Mouse (Mus musculus) kidney, postnatal 10 days (tissue): Measurements from ENCODE around the gene Tub.

ENCODE experiments used
- DNase-seq: peaks from one replicate; pipeline ENCODE4 v3.0.0; 2021; ENCODE audit warnings: mixed read lengths

Tub gene

GRCm38 (mm10) chr7:108950312-108950761 is at the start of gene Tub:
TSS of gene Tub (plus strand) at chr7:108950338.
- peak; percentile 75 for DNase-seq

GRCm38 (mm10) chr7:108903969-108904368 is 46.2 kb upstream of the Tub start:
- DNase-seq, result no peak

- no peak for DNase-seq
Observed at GRCm38 (mm10) chr7:108927043-108927442, 23.1 kb upstream of the Tub start.

- DNase-seq, result no peak
Observed at GRCm38 (mm10) chr7:108928280-108929188, 21.6 kb upstream of the Tub start.

- no peak for DNase-seq
Observed at GRCm38 (mm10) chr7:108929726-108930393, 20.3 kb upstream of the Tub start, which contains the start of gene Nlrp10. TSS of gene Nlrp10 (minus strand) at chr7:108930178.

GRCm38 (mm10) chr7:108933794-108934731 is 16.1 kb upstream of the Tub start, which contains the start of gene Eif3f:
TSS of gene Eif3f (plus strand) at chr7:108934417.
- DNase-seq, result peak; percentile 95

GRCm38 (mm10) chr7:108934836-108935235 is 15.3 kb upstream of the Tub start:
- DNase-seq, result peak; percentile 16

GRCm38 (mm10) chr7:108935411-108935810 is 14.7 kb upstream of the Tub start:
- DNase-seq, result no peak

GRCm38 (mm10) chr7:108936591-108936990 is 13.5 kb upstream of the Tub start:
- no peak for DNase-seq

- DNase-seq, result no peak
Observed at GRCm38 (mm10) chr7:108941466-108941865, 8.7 kb upstream of the Tub start.

- DNase-seq, result peak; percentile 55
Observed at GRCm38 (mm10) chr7:108944002-108944401, 6.1 kb upstream of the Tub start.

- no peak for DNase-seq
Observed at GRCm38 (mm10) chr7:108948611-108949010, 1.5 kb upstream of the Tub start.

- no peak for DNase-seq
Observed at GRCm38 (mm10) chr7:108949301-108949700, 837 bp upstream of the Tub start.

- DNase-seq, result peak; percentile 25
Observed at GRCm38 (mm10) chr7:108950762-108951331, 709 bp downstream of the Tub start.

- DNase-seq, result no peak
Observed at GRCm38 (mm10) chr7:108952801-108953200, 2.7 kb downstream of the Tub start.

GRCm38 (mm10) chr7:108954185-108954584 is 4.0 kb downstream of the Tub start:
- peak; percentile 24 for DNase-seq

GRCm38 (mm10) chr7:108957734-108958133 is 7.6 kb downstream of the Tub start:
- DNase-seq, result no peak

- DNase-seq, result no peak
Observed at GRCm38 (mm10) chr7:108965968-108966367, 15.8 kb downstream of the Tub start.

- DNase-seq, result peak; percentile 61
Observed at GRCm38 (mm10) chr7:108966742-108967362, 16.7 kb downstream of the Tub start.

GRCm38 (mm10) chr7:108968201-108968600 is 18.1 kb downstream of the Tub start:
- DNase-seq, result no peak

GRCm38 (mm10) chr7:108972273-108972672 is 22.1 kb downstream of the Tub start:
- no peak for DNase-seq
